Mouse (Mus musculus): ENCODE results near the gene Naaladl1.

GRCm38 (mm10) chr19:6155174-6155573, 49.6 kb downstream of the Naaladl1 start:
- TF ChIP-seq EP300 (IDR thresholded peaks at IDR 0.05) (no peak), CTCF (IDR thresholded peaks at IDR 0.05) (no peak)
